Mouse (Mus musculus) hindbrain, embryonic 10.5 days (tissue): ENCODE results near the gene Klk7. TPM values are rescaled to one million over a fixed set of nuclear protein-coding genes. Genes with fewer than 3 reads are reported as not detected.

ENCODE experiments used
- DNase-seq: peaks from one replicate; pipeline ENCODE4 v3.0.0-alpha.2; 2017; ENCODE audit warnings: low spot score
- H3K27ac ChIP-seq: fragments of 300-500 bp; sonication (generic); 2 replicates; pipeline ENCODE4 v1.5.1; 2016; ENCODE audit warnings: mild to moderate bottlenecking, moderate library complexity
- H3K27me3 ChIP-seq: fragments of 300-500 bp; sonication (generic); 2 replicates; pipeline ENCODE4 v1.6.1; 2016; ENCODE audit warnings: mild to moderate bottlenecking; ENCODE audit not compliant: poor library complexity, insufficient read depth, severe bottlenecking
- H3K36me3 ChIP-seq: fragments of 300-500 bp; sonication (generic); 2 replicates; pipeline ENCODE4 v1.6.1; 2016; ENCODE audit warnings: mild to moderate bottlenecking, moderate library complexity
- H3K4me1 ChIP-seq: fragments of 300-500 bp; sonication (generic); replicated peaks from 2 replicates; pipeline ENCODE4 v1.6.1; 2016; ENCODE audit warnings: mild to moderate bottlenecking
- H3K4me3 ChIP-seq: fragments of 300-500 bp; sonication (generic); 2 replicates; pipeline ENCODE4 v1.5.1; 2016; ENCODE audit warnings: mild to moderate bottlenecking, moderate library complexity
- H3K9me3 ChIP-seq: fragments of 300-500 bp; sonication (generic); 2 replicates; pipeline ENCODE4 v1.6.1; 2016; ENCODE audit warnings: mild to moderate bottlenecking, moderate library complexity
- WGBS: fragments of 180-500 bp; shearing (Covaris S2); methylation state at CpG from one replicate; pipeline ENCODE4 v1.1.7; 2016; 5-methylcytosine and 5-hydroxymethylcytosine counted together
- polyA plus RNA-seq: library from polyadenylated mRNA; unstranded; fragments of >200 nt; fragmentation: Nextera tagmentation; extraction: Ambion mirVana; gene quantifications from 2 replicates; pipeline ENCODE4 v1.2.1, GENCODE M21; 2016

The Klk7 gene
- polyA plus RNA-seq, 1 experiment from 2014 or later: not detected

- no peak for DNase-seq
- H3K4me3 ChIP-seq: no peak overlapping the region
- H3K27me3 ChIP-seq: no peaks in the 10 kb centered on the region
- 84% methylated on average over 7 of the region's 7 CpGs for WGBS
- H3K9me3 ChIP-seq: peaks cover 4% of the 10 kb centered on the region; the same call in 1 of the 2 replicates
- H3K27ac ChIP-seq: no peak overlapping the region
- H3K36me3 ChIP-seq: no peaks in the 10 kb centered on the region
- H3K4me1 ChIP-seq: peaks cover 4% of the 10 kb centered on the region; the same call in 1 of the 2 replicates
Measured at GRCm38 (mm10) chr7:43856307-43856706, 45.2 kb downstream of the Klk7 start.

DNA sequence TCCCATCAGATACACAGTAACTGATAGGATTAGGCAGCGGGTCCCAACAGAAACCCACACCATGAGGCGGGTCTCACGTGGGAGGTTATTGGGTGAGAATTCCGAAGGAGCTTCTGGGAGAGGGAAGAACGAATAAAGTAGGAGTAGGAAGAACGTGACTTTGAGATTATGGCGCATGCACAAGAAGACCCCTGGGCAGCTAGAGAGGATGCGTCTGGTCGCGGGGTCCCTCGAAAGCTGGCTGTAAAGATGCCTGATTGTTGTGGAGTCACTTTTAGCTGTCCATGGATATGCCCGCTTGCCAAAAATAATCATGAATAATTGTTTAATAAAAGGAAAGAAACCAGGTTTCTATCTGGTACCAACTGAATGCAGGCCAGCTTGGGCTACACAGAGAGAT, 46.4 kb downstream of the Klk7 start:
- WGBS: 90% methylated on average over 12 of the region's 12 CpGs
- Histone ChIP-seq H3K27me3 (no peaks in the 10 kb centered on the region), H3K4me1 (peaks cover 4% of the 10 kb centered on the region; the same call in 1 of the 2 replicates), H3K27ac (no peak overlapping the region), H3K9me3 (no peaks in the 10 kb centered on the region), H3K4me3 (no peak overlapping the region), H3K36me3 (no peaks in the 10 kb centered on the region)
- DNase-seq: no peak

DNA sequence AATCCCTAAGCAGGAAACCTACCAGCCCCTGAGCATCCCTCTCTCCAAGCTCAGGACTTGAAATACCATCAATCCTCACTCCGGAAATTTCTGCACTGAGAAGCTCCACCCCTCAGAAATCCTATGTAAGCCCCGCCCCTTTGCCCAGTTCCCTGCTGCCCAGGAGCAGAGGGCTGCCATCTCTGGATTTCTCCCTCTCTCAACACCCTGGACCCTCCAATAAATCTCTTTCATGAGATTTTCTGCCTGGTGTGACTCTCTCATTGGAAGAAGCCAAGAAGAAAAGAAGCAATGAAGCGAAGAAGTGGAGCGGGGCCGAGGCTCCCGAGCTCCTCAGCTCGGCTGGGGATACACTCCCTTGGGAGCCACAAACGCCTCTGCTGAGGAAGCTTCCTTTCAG, 49.3 kb downstream of the Klk7 start:
- WGBS: 65% methylated on average over 8 of the region's 8 CpGs
- Histone ChIP-seq H3K4me3 (no peak overlapping the region), H3K36me3 (no peaks in the 10 kb centered on the region)

More for the DNA sequence above, 49.3 kb downstream of the Klk7 start:
- no peaks in the 10 kb centered on the region for H3K9me3 ChIP-seq
- no peak for DNase-seq
- peaks cover 4% of the 10 kb centered on the region; the same call in 1 of the 2 replicates for H3K4me1 ChIP-seq
- H3K27me3 ChIP-seq: no peaks in the 10 kb centered on the region
- H3K27ac ChIP-seq: no peak overlapping the region

Other genes starting within 250 kb of the Klk7 start
- gene Zfp658, start 249.0 kb upstream of the Klk7 start, polyA plus RNA-seq: 5.4 and 6.1 TPM in 2 replicates
- gene Zfp719, start 231.7 kb upstream of the Klk7 start, polyA plus RNA-seq: 12.7 and 15.7 TPM in 2 replicates
- gene Zfp819, start 204.1 kb upstream of the Klk7 start, polyA plus RNA-seq: 0.76 and 1.1 TPM in 2 replicates
- not detected in 2 replicates for gene Ceacam18, start 176.6 kb upstream of the Klk7 start, polyA plus RNA-seq
- 0.36 and 0.52 TPM in 2 replicates for gene Siglece, start 151.1 kb upstream of the Klk7 start, polyA plus RNA-seq
- 17.5 and 19.1 TPM in 2 replicates for gene Ctu1, start 139.3 kb upstream of the Klk7 start, polyA plus RNA-seq
- gene Klk14, start 120.9 kb upstream of the Klk7 start, polyA plus RNA-seq: not detected in 2 replicates
- 0.24 and 0.31 TPM in 2 replicates for gene Klk13, start 98.7 kb upstream of the Klk7 start, polyA plus RNA-seq
- gene Klk12, start 42.4 kb upstream of the Klk7 start, polyA plus RNA-seq: not detected in 2 replicates
- gene Klk11, start 36.7 kb upstream of the Klk7 start, polyA plus RNA-seq: not detected in 2 replicates
- 0.55 and 0.77 TPM in 2 replicates for gene Klk10, start 30.3 kb upstream of the Klk7 start, polyA plus RNA-seq
- gene Klk9, start 19.4 kb upstream of the Klk7 start, polyA plus RNA-seq: 0.13 TPM in 1 of 2 replicates, not detected in the other
- gene Klk8, start 13.7 kb upstream of the Klk7 start, polyA plus RNA-seq: 12.1 and 13.2 TPM in 2 replicates
- not detected in 2 replicates for gene Klk6, start 13.2 kb downstream of the Klk7 start, polyA plus RNA-seq
- gene Klk5, start 30.7 kb downstream of the Klk7 start, polyA plus RNA-seq: 0.12 TPM in 1 of 2 replicates, not detected in the other
- 0.41 TPM in 1 of 2 replicates, not detected in the other for gene Klk4, start 69.9 kb downstream of the Klk7 start, polyA plus RNA-seq
- not detected in 2 replicates for gene Klk15, start 122.4 kb downstream of the Klk7 start, polyA plus RNA-seq
- gene Klk1b8, start 139.4 kb downstream of the Klk7 start, polyA plus RNA-seq: not detected in 2 replicates
- gene Klk1b1, start 155.5 kb downstream of the Klk7 start, polyA plus RNA-seq: not detected in 2 replicates
- not detected in 2 replicates for gene Klk1b9, start 164.8 kb downstream of the Klk7 start, polyA plus RNA-seq
- gene Klk1b11, start 184.6 kb downstream of the Klk7 start, polyA plus RNA-seq: not detected in 2 replicates
- gene Klk1b26, start 200.9 kb downstream of the Klk7 start, polyA plus RNA-seq: not detected in 2 replicates
- not detected in 2 replicates for gene Klk1b27, start 241.0 kb downstream of the Klk7 start, polyA plus RNA-seq